In the genomic region with DNA sequence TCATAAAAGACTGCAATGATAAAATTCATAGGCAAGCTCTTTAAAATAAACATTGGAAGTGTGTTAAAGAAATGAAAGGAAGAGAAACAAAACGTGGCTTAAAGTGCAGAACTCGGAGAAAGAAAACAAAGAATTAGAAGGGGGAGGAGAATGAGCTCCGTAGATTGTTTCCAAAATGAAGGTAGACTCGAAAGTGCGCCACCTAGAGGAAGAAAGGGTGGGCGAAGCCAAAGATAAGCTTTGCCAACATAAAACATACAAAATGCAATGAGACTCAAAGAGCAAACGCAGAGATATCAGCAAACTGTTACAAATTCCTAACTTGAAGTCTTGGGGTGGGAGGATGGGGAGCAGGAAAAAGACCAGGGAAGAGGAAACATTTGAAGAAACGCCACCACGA, we compare ENCODE assay signal across 9 mouse cellular contexts. TPM values are rescaled to one million over a fixed set of nuclear protein-coding genes. Genes with fewer than 3 reads are reported as not detected.
DNase-seq lines count a peak whose midpoint lies in the region; ATAC-seq lines count a peak whose summit lies in the region.
"Had no signal": no experiment of that assay in that cellular context is flagged by ENCODE, and none has a peak within 500 bp of the region (broad histone marks: within the 10 kb centered on the region; RNA-seq: fewer than 3 reads in every experiment).

No protein-coding gene starts in this region.

- H3K36me3 ChIP-seq in heart, embryonic 12.5 days = no peaks in the 10 kb centered on the region
- no peaks in the 10 kb centered on the region for H3K36me3 ChIP-seq in liver, embryonic 13.5 days
- no peaks in the 10 kb centered on the region for H3K36me3 ChIP-seq in neural tube, embryonic 15.5 days
- H3K36me3 ChIP-seq: limb, embryonic 12.5 days had no signal

- WGBS in heart, embryonic 12.5 days = 31% methylated on average over 9 of the region's 9 CpGs
- 25% methylated on average over 9 of the region's 9 CpGs for WGBS in liver, embryonic 13.5 days (ENCODE audit: insufficient replicate concordance)
- WGBS in neural tube, embryonic 15.5 days = 38% methylated on average over 9 of the region's 9 CpGs

- no peak overlapping the region for H3K27ac ChIP-seq in heart, embryonic 12.5 days (ENCODE audit: poor library complexity, severe bottlenecking)
- no peak overlapping the region for H3K27ac ChIP-seq in liver, embryonic 13.5 days
- no peak overlapping the region for H3K27ac ChIP-seq in neural tube, embryonic 15.5 days (replicated peaks)
- H3K27ac ChIP-seq: limb, embryonic 12.5 days had no signal

- DNase-seq in heart, postnatal 10 days = peak; percentile 5 to 38
- peak; percentile 33 for DNase-seq in right cerebral cortex, postnatal 4 days
- DNase-seq in right cerebral cortex, postnatal 36 days (ENCODE audit: low spot score in 2 of 2) = no peak
- DNase-seq in adrenal gland, postnatal 25 days = peak; percentile 52
- peak; percentile 4 for DNase-seq in liver, embryonic 13.5 days

- no peaks in the 10 kb centered on the region for H3K27me3 ChIP-seq in heart, embryonic 12.5 days (replicated peaks)
- H3K27me3 ChIP-seq in liver, embryonic 13.5 days = no peaks in the 10 kb centered on the region
- H3K27me3 ChIP-seq in neural tube, embryonic 15.5 days (replicated peaks) = no peaks in the 10 kb centered on the region
- H3K27me3 ChIP-seq: limb, embryonic 12.5 days had no signal

- H3K9ac ChIP-seq in heart, embryonic 12.5 days = no peak overlapping the region
- H3K9ac ChIP-seq in liver, embryonic 13.5 days = no peak overlapping the region
- no peak overlapping the region for H3K9ac ChIP-seq in neural tube, embryonic 15.5 days (replicated peaks)
- H3K9ac ChIP-seq: limb, embryonic 12.5 days had no signal

- intact Hi-C loops in heart, postnatal 10 days (cut with DNase I) = no loop called here

- no peak overlapping the region for H3K4me2 ChIP-seq in heart, embryonic 12.5 days
- no peak overlapping the region for H3K4me2 ChIP-seq in liver, embryonic 13.5 days
- H3K4me2 ChIP-seq in neural tube, embryonic 15.5 days = no peak overlapping the region
- H3K4me2 ChIP-seq: limb, embryonic 12.5 days had no signal

- H3K4me1 ChIP-seq in heart, embryonic 12.5 days (replicated peaks) = no peaks in the 10 kb centered on the region
- peaks cover 13% of the 10 kb centered on the region for H3K4me1 ChIP-seq in liver, embryonic 13.5 days (replicated peaks)
- no peaks in the 10 kb centered on the region for H3K4me1 ChIP-seq in neural tube, embryonic 15.5 days
- H3K4me1 ChIP-seq: limb, embryonic 12.5 days had no signal

- no peaks in the 10 kb centered on the region for H3K9me3 ChIP-seq in heart, embryonic 12.5 days (replicated peaks)
- H3K9me3 ChIP-seq in liver, embryonic 13.5 days (replicated peaks) = no peaks in the 10 kb centered on the region
- H3K9me3 ChIP-seq in neural tube, embryonic 15.5 days (replicated peaks) = no peaks in the 10 kb centered on the region
- H3K9me3 ChIP-seq: limb, embryonic 12.5 days had no signal

- no peak for ATAC-seq in heart, embryonic 12.5 days (ENCODE audit: insufficient number of reproducible peaks, low FRiP score)
- ATAC-seq in liver, embryonic 13.5 days (ENCODE audit: low read depth) = no peak
- no peak for ATAC-seq in neural tube, embryonic 15.5 days (ENCODE audit: low FRiP score)
- ATAC-seq in erythroid progenitor cell, adult 5-6 weeks (replicated peaks; ENCODE audit: low FRiP score, poor library complexity, severe bottlenecking) = no peak

- H3K4me3 ChIP-seq in heart, embryonic 12.5 days = no peak overlapping the region
- no peak overlapping the region for H3K4me3 ChIP-seq in liver, embryonic 13.5 days (replicated peaks)
- H3K4me3 ChIP-seq in neural tube, embryonic 15.5 days (replicated peaks) = no peak overlapping the region
- H3K4me3 ChIP-seq: limb, embryonic 12.5 days had no signal

RNA-seq across cellular contexts. Expression of a gene that starts 57.2 kb away (rescaled TPM):
- total RNA-seq in heart, postnatal 10 days (2021) = not detected
- 1.2 and 1.5 TPM in 2 replicates for polyA plus RNA-seq in heart, embryonic 12.5 days (2016; fragmentation: Nextera tagmentation; extraction: Ambion mirVana)
- total RNA-seq in adrenal gland, postnatal 25 days (2021) = 3.6 and 5.9 TPM in 2 replicates
- 0.88 and 0.96 TPM in 2 replicates for polyA plus RNA-seq in liver, embryonic 13.5 days (2015; fragmentation: Nextera tagmentation; extraction: Ambion mirVana)
- polyA plus RNA-seq in neural tube, embryonic 15.5 days (2015; fragmentation: Nextera tagmentation; extraction: Ambion mirVana) = 19.3 and 24.3 TPM in 2 replicates
- 7.9 and 10.1 TPM in 2 replicates for total RNA-seq in erythroid progenitor cell, adult 5-6 weeks (2015; ENCODE audit: low replicate concordance)
- 2.8 and 5.3 TPM in 2 replicates for total RNA-seq in erythroid progenitor cell, adult 5-6 weeks (2017; ENCODE audit: low replicate concordance)

Comparison
In these comparisons a context has a peak if more than half of its experiments do, and no peak if none do; other contexts are left out.
1. DNase-seq: peak in heart, postnatal 10 days (2 of 2), right cerebral cortex, postnatal 4 days (single experiment), adrenal gland, postnatal 25 days (single experiment) and liver, embryonic 13.5 days (single experiment); none in right cerebral cortex, postnatal 36 days (0 of 2).